Mouse (Mus musculus): ENCODE results near the gene Cdk19.
A peak's percentile ranks its signal among the peaks of the same experiment; 100 is the strongest.

The Cdk19 gene

GRCm38 (mm10) chr10:40349631-40350177 lies 10.3 kb downstream of the Cdk19 start:
- peak; percentile 75 for DNase-seq (ENCODE audit: low spot score)

GRCm38 (mm10) chr10:40350245-40350932 lies 11.0 kb downstream of the Cdk19 start:
- no peak for DNase-seq (ENCODE audit: low spot score)

DNA sequence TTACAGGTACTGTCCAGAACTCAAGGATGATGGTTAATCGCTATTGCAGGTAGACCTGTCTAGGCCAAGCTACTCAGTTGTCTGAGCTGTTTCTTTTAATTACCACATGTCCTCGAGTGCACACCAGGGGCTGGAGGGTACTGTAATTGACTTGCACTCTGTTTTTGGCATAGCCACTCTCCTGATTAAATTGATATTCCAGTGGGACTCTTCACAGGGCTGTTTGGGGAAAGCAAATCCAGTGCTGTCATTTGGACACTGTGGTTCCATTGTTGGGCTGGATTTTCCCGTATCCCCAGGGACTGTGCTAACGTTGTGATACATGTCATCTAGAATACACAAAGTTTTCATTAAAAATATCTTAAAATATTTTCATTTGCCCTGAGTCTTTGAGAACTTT lies 11.8 kb downstream of the Cdk19 start:
- DNase-seq (ENCODE audit: low spot score), result no peak

DNA sequence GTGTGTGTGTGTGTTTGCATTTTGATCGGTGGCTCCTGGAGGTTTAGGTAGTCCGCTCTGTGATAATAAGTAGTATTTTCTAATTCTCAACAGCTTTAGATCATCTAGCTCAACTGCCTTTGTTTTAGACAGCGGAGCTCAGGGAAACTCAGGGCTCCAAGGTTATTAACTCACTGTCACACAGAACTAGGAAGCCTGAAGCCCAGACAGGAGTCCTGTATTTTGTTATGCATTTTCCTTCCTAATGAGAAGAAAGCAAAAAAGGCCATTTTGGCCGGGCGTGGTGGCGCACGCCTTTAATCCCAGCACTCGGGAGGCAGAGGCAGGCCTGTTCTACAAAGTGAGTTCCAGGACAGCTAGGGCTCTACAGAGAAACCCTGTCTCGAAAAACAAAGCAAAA lies 14.7 kb downstream of the Cdk19 start:
- no peak for DNase-seq (ENCODE audit: low spot score)

DNA sequence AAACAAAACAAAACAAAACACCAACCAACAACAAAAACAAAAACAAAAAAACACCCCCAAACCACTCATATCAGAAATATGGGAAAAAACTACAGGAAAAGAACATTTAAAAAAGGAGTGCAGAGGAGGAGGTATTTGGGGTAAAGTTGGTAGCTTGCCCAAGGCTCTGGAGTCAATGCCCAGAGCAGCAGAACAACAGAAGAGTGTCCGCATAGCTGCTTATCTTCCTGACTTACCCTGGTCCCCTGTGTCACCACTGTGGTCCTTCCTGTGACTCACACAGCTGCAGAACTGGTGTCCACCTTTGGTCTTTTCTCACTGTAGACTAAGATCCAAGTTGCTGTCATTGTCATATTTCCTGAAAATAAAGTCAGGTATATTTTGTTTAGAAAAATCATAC lies 15.2 kb downstream of the Cdk19 start:
- no peak for DNase-seq (ENCODE audit: low spot score)

DNA sequence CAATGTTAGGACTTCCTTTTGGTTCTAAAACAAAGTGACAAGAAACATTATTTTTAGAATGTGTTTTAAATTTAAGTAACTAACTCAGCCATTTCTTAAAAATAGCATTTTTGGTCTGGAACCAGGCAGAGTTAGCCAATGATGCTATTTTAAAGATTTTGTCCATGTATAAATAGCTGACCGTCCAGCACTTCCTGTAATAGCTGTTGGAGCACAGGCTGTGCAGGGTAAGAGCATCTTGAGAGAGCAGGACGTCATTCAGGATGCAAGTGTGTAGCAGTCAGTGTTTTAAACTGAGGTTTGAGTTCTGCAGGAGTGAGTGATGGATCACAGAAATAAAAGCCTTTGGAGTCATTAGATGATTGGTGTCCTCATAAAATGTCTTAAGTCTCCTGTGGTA lies 18.8 kb downstream of the Cdk19 start:
- DNase-seq (ENCODE audit: low spot score), result no peak

- DNase-seq (ENCODE audit: low spot score), result no peak
Observed at GRCm38 (mm10) chr10:40359131-40359530, 19.8 kb downstream of the Cdk19 start.

GRCm38 (mm10) chr10:40363004-40363403 lies 23.6 kb downstream of the Cdk19 start:
- DNase-seq (ENCODE audit: low spot score), result peak; percentile 32

DNA sequence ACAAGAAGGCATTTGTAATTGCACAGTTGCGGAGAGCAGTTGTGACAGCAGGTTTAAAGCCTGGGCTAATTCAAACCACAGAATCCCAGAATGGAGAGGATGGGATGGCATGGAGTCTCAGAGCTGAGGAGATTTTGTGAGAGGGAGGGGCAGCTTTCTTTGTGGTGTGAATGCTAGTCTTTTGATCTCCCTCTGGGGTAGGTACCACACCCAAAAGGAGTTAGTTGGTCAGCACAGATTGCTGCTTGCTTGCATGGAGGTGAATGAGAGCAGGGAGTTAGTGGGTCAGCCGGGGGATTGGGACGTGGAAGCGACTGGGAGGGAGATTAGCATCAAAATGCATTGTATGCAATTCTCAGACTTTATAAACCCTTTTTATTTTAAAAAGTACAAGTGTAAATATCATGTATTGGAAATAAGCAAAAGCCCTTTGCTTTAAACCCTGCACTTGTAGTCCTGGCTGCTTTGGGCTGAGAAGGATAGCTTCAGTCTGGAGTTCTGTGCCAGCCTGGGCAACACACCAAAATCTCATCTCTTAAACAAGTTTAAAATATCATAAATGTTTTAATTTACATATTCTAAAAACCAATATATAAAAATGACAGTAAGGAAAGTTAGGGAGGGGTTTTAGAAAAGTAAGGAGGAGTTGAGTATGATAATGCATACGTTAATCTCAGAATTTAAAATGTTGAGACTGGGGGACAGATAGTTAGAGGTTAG lies 25.4 kb downstream of the Cdk19 start:
- peak; percentile 30 for DNase-seq (ENCODE audit: low spot score)

DNA sequence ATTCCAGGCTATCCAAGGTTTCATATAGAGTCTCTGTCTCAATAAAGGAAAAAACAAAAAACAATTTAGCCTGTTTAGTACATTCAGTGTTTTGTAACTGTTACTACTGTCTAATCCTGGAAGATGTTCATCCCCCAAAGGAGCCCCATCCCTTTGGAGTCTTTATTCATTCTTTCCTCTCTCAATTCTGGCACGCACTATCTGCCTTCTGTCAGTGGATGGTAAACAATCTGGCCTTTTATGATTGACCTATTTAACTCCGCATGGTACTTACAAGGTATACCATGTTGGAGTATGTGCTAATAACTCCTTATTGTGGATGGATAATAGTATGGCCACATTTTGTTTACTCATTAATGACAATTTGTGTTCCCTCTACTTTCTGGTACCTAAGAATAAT lies 26.6 kb downstream of the Cdk19 start:
- DNase-seq (ENCODE audit: low spot score), result no peak

DNA sequence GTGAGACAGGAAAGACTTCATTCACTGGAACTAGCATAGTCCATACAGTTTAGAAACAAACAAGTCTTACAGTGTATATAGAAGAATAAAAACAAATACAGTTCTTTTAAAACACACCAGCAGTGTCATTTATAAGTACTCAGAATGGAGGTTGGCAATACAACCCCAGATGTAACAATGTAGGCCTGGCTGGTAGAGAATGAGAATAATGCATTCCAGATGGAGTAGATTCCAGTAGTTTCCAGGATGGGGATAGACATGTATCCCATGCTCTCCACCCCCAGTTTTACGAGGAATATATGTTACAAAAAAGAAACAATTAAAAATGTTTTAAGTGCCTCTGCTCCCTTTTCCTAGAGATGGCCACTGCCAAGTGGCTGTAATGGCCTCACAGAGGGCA lies 29.2 kb downstream of the Cdk19 start:
- DNase-seq (ENCODE audit: low spot score), result no peak

DNA sequence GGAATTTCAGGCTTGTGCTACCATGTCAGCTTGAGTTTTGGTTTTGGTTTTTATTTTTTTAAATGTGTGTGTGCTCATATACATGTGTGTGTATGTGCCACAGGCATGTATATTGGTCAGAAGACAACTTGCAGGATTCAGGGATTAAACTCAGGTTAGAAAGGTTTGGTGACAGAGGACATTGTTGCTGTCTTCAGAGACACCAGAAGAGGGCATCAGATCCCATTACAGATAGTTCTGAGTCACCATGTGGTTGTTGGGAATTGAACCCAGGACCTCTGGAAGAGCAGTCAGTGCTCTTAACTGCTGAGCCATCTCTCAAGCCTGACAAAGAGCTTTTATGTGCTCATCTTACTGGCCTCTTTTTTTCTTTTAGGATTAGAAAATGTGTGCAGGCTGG lies 30.8 kb downstream of the Cdk19 start:
- DNase-seq (ENCODE audit: low spot score), result no peak

GRCm38 (mm10) chr10:40371184-40371913 lies 32.0 kb downstream of the Cdk19 start:
- DNase-seq (ENCODE audit: low spot score), result no peak

DNA sequence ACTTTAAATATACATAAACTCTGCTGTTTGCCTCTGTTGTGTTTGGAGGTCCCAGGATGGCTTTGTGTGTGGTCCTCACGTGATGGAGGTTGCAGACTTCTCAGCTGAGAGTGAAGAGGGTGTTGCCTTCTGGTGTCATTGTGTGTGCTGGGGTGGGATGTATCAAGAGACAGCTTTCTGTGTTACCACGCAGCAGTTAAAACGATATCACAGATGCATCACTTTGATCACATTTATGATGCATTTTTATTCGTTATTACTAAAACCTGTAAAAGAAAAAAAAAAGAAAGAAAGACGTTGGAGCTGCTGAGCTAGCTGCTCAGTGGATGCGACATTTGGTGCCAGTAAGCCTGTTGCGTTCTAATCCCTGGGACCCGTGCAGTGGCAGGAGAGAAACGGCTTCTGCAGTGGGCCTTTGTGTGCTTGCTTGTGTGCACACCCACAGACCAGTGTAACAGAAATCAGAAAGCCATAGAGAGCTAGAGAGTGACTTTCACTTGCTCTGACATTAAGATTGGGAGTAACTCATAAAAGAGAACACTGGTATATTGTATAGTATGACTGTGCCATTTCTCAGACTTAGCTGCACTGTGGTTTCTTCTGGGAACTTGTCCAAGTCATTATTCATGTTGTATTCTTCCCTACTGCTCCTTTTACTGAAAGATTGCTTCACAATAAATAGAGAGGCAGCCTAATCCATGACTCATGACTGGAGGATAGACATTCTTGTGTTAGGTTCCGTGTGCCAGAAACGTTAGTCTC lies 32.7 kb downstream of the Cdk19 start:
- no peak for DNase-seq (ENCODE audit: low spot score)

DNA sequence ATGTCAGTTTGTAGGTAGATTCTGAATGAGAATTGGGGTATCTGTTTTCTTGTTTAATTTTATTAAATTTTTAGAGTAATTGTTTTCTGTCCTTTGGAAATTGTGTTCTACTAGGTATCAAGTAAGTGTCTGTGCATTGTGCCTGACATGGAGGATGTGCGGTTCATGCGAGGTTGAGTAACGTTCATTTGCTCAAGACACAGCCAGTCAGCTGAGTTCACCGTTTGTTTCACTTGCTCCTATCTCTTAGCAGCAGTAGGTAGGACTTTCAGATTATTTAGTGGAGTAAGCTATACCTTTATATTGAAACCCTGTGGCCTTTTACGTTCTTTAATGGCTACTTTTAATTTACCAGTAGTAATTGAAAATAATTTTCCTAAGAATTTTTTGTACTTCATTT lies 34.4 kb downstream of the Cdk19 start:
- DNase-seq (ENCODE audit: low spot score), result no peak

DNA sequence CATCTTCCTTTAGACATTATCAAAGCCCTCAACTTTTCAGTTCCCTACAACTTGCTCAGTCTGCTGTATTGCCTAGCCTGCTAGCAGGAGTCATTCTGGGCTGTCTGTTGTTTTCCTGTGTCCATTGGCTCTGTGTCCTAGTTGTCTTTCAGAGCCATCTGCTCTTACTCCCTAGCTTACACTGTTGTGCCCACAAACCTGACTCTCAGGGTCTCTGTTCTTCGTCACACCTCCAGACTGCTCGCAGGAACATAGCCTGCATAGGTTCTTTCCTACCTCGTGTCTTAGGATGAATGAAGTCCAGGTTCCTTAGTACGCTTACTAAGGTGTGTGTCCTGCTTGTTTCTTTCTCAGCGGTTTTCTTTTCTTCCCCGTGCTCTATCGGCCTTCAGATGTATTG lies 35.5 kb downstream of the Cdk19 start:
- DNase-seq (ENCODE audit: low spot score), result no peak

DNA sequence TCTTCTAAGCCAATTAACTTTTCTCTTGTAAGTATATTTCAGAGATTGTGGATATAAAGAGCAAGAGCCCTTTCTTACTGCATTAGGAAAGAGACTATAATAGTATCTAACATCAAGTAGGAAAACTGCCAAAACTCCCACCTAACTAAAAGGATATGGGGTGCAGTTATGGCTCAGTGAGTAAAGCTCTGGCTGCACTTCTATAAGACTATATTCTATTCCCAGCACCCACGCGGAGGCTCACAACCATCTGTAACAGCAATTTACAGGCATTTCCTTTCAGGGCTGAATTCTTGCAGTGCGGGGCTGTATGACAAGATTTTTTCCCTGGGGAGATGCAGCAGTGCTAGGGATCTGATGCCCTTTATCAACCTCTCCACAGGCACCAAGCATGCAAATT lies 36.9 kb downstream of the Cdk19 start:
- DNase-seq (ENCODE audit: low spot score), result no peak

- DNase-seq (ENCODE audit: low spot score), result no peak
Observed at GRCm38 (mm10) chr10:40378284-40378683, 38.9 kb downstream of the Cdk19 start.

GRCm38 (mm10) chr10:40379682-40380081 lies 40.3 kb downstream of the Cdk19 start:
- no peak for DNase-seq (ENCODE audit: low spot score)

DNA sequence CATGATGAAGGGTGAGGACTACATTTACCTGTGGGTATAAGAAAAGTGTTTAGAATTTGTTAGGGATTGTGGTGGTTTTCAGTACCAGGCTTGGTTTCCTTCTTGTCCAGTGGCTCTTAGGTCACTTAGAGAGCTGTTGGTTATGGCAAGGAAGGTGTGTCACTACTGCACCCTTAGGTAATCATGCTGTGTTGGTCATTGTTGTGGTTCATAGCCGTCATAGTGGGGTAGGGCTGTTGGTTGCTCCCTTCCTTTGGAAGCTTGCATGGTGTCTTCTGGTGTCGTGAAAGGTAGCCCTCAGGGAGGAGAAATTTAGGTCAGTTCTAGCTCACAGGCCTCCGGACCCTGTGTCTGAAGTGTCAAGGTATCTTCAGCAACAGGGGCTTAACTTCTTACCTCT lies 46.0 kb downstream of the Cdk19 start:
- no peak for DNase-seq (ENCODE audit: low spot score)

DNA sequence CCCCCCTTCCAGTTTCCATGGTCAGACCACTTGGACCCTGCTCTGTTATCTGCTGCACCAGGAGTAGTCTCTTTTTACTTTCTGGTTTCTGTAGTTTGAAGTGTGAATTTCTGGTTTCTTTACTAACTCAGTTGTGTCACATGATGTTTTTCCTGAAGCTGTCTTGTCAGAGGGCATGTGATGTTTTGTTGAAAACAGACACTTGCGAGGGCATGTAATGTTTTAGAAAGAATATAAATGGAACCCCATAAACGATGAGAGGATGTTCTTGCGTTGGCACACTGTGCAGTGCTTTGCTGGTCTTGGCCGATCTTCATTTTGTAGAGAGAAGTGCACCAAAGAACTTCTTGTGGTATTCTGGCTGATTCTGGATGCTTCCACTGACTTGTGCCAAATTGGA lies 46.8 kb downstream of the Cdk19 start:
- DNase-seq (ENCODE audit: low spot score), result no peak

DNA sequence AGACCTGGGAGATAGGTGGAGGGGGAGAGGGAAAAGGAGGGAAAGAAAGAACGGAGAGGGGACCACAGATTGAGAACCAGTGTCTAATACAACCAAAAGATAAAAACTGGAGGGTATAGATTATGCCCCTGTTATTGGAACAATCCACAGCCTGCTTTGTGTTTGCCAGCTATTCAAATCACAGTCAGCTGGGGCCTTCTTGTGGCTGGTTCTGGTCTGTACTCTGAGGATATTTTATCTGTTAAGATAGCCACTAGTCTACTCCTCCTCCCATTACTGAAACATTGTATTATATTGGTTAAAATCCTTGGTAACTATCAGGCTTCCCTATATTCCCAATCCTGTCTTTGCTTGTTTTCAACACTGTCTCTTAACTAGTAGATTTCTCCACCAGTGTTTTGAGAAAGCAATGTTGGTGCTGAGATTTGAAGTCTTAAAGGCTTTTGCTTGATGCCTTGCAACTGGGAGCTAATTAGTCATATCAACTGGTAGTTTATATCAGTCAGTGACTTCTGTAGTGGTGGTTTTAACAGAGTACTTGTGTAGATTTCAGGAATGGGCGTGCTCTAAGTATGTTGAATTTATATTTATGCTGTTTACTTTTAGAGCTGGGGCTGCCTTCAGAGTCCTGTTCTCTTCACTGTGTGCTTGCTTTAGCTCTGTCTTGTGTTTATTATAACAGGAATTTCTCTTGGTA lies 54.2 kb downstream of the Cdk19 start:
- DNase-seq (ENCODE audit: low spot score), result no peak

All from testis, postnatal 10 days (tissue).